Mouse (Mus musculus) retina, adult 2 months (tissue): ENCODE results near the gene Angptl2.

Experiments used
- DNase-seq: peaks from one replicate; pipeline ENCODE4 v3.0.0-alpha.2; 2012; ENCODE audit warnings: low read depth, low spot score

Gene Angptl2

GRCm38 (mm10) chr2:33215700-33216509 is at the start of gene Angptl2:
Gene Angptl2 (plus strand): TSS chr2:33216069.
- no peak for DNase-seq

- no peak for DNase-seq
Measured at GRCm38 (mm10) chr2:33167060-33167459, 48.8 kb upstream of the Angptl2 start.

- DNase-seq = no peak
Measured at GRCm38 (mm10) chr2:33169445-33169844, 46.4 kb upstream of the Angptl2 start.

GRCm38 (mm10) chr2:33170777-33171565 is 44.9 kb upstream of the Angptl2 start:
- no peak for DNase-seq

GRCm38 (mm10) chr2:33173126-33173525 is 42.7 kb upstream of the Angptl2 start:
- DNase-seq = no peak

- DNase-seq = no peak
Measured at GRCm38 (mm10) chr2:33173686-33174085, 42.2 kb upstream of the Angptl2 start.

- no peak for DNase-seq
Measured at GRCm38 (mm10) chr2:33176516-33176915, 39.4 kb upstream of the Angptl2 start.

- no peak for DNase-seq
Measured at GRCm38 (mm10) chr2:33176921-33177320, 38.9 kb upstream of the Angptl2 start.

GRCm38 (mm10) chr2:33177443-33178242 is 38.2 kb upstream of the Angptl2 start:
- no peak for DNase-seq

GRCm38 (mm10) chr2:33178243-33178932 is 37.5 kb upstream of the Angptl2 start:
- no peak for DNase-seq

- DNase-seq = no peak
Measured at GRCm38 (mm10) chr2:33179171-33179929, 36.5 kb upstream of the Angptl2 start.

- no peak for DNase-seq
Measured at GRCm38 (mm10) chr2:33179930-33180630, 35.8 kb upstream of the Angptl2 start.

- no peak for DNase-seq
Measured at GRCm38 (mm10) chr2:33183321-33183720, 32.5 kb upstream of the Angptl2 start.

- no peak for DNase-seq
Measured at GRCm38 (mm10) chr2:33184641-33185040, 31.2 kb upstream of the Angptl2 start.

GRCm38 (mm10) chr2:33185258-33185657 is 30.6 kb upstream of the Angptl2 start:
- DNase-seq = no peak

GRCm38 (mm10) chr2:33186505-33186904 is 29.4 kb upstream of the Angptl2 start:
- no peak for DNase-seq

- DNase-seq = no peak
Measured at GRCm38 (mm10) chr2:33187874-33188273, 28.0 kb upstream of the Angptl2 start.

- no peak for DNase-seq
Measured at GRCm38 (mm10) chr2:33188925-33189670, 26.8 kb upstream of the Angptl2 start.

GRCm38 (mm10) chr2:33189976-33190375 is 25.9 kb upstream of the Angptl2 start:
- no peak for DNase-seq
